Mouse (Mus musculus): ENCODE data around the gene Taf10. TPM values are rescaled to one million over a fixed set of nuclear protein-coding genes. Genes with fewer than 3 reads are reported as not detected.
A peak's percentile ranks its signal among the peaks of the same experiment; 100 is the strongest.

Gene Taf10
- 100 to 1,000 TPM; 161 to 175 TPM for total RNA-seq (2021)
- long read RNA-seq, experiment 1, full-length matches to known transcripts = 71 of 88 reads
- long read RNA-seq, experiment 1, partial matches to known transcripts = 2 of 88 reads
- long read RNA-seq, experiment 1, other reads (novel, unspliced or antisense) = 15 of 88 reads
- long read RNA-seq, experiment 2, full-length matches to known transcripts = 88 of 94 reads
- long read RNA-seq, experiment 2, partial matches to known transcripts = 3 of 94 reads
- long read RNA-seq, experiment 2, other reads (novel, unspliced or antisense) = 3 of 94 reads

DNA sequence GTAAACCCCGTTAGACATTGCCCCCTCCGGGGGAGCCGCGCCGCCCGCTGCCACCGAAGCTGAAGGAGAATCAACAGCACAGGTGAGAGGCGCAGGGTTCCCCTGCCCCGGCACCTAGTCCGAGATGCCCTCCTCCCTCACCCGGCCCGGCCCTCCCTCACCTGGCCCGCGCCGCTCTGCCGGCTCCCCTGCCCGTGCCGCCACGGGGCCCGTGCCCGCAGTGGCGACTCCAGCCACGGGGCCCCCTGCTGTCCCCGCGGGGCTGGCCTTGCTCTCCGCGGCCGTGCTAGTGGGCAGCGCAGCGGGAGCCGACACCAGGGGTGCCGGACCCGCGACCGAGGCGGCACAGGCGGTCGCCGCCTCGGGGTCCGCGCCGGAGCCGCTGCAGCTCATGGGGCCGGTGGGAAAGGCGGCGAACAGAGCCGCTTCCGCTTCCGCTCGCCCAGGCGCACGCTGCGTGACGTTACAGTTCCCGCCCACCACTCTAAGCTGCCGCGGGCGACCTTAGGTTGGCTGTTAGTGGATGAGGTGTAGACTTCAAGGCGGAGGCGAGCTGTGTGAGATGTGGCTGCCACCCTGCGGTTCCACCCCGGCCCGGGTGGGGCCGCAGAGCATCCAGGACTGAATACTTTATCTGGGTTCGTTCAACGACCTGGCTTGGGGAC is at the start of gene Taf10:
TSS of gene Taf10 (minus strand) at position 436 of the 665 bp plus-strand sequence.
- peak; percentile 69 to 73 for DNase-seq (ENCODE audit: low spot score in 2 of 2)

GRCm38 (mm10) chr7:105793701-105794100 is 49.5 kb upstream of the Taf10 start:
- no peak for DNase-seq (ENCODE audit: low spot score in 2 of 2)

- DNase-seq (ENCODE audit: low spot score in 2 of 2) = no peak
Measured at GRCm38 (mm10) chr7:105791147-105791546, 47.0 kb upstream of the Taf10 start.

DNA sequence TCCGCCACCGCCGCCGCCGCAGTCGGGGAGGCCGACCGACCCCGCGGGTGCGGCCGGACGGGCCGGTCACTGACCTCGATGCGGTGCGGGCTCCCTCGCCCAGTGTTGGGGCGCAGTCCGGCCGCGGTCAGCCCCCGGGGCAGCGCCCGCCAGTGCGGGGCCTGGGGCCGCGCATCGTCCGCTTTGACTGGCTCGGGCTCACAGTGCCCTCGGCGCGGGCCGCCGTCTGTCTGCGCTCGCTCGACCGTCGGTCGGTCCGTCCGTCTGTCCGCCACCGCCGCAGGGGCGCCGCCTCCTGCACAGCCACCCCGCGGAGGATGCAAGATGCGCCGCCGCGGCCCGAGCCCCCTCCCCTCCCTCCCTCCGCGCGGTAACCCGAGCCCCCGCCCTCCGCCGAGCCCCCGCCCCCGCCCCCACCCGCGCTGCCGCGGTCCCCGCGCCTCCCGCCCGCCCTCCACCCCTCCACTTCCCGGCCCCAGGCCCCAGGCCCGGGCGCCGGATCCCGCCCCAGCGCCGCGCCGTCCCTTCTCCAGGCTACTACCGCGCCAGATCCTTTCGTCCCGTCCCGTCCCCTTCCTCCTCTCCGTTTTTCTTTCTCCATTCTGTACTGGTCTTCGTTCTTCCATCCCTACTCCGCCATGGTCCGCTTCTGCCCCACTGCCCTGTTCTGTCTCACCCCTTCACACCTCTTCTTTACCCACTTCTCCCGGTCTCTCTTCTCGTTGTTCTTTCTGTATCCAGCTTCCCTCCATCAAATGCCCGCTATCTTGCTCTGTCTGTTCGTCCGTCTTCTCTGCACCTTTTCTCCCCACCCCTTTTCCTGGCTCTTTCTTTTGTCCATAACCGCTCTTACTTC is 43.4 kb upstream of the Taf10 start, which contains the start of gene Dchs1:
TSS of gene Dchs1 (minus strand) at position 370 of the 856 bp plus-strand sequence.
- no peak for DNase-seq (ENCODE audit: low spot score in 2 of 2)

DNA sequence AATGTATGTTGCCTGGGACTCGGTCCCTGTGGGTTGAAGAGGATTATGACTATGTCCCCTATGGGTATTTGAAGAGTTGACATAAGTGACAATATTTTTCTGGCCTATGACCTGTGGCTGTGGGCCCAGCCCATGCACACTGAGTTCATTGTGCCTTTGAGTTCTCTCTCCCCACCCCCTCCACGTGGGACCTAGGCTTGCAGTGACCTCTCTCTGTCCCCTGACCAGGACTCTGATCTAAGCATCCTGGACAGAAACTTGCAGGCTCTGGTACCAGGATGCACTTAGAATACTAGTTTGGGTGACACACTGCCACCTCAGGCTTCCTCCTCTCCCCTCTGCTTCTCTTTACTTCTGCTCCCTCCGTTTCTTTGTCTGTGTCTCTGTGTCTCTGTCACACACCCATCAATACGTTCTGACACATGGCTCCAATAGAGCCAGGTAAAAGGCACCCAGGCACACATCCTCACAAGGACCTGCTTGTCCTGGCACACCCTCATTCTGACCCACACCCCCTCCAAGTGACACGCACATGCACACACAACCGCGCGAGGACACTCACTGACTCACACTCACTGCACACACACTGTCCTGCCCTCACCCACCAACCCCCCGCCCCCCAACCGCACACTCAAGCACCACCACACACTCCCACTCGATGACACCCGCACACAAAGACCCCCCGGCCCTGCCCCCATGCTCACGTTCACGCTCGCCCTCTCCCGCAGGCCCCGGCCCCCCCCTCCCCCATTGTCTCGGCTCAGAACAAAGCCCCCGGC is 42.5 kb upstream of the Taf10 start:
- no peak for DNase-seq (ENCODE audit: low spot score in 2 of 2)

- DNase-seq (ENCODE audit: low spot score in 2 of 2) = no peak
Measured at GRCm38 (mm10) chr7:105784556-105784955, 40.4 kb upstream of the Taf10 start.

DNA sequence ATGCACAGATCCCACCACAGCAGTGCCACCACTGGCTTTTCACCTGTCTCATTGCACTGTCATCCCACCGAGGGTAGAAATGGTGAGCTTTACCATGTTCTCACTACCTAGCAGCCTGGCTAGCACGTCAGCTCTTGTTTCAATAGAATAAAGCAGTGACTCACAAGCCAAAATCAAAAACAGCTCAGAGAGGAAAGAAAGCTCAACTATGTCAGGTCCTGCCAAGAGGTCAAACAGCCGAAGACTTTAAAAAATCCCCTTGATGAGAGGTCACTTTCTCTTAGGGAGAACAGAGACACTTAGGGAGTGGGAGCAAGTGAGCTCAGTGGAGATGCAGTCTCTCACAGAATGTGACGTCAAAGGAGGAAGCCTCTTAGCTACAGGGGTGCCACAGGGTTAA is 39.7 kb upstream of the Taf10 start:
- DNase-seq (ENCODE audit: low spot score in 2 of 2) = no peak

GRCm38 (mm10) chr7:105778553-105779265 is 34.5 kb upstream of the Taf10 start:
- no peak for DNase-seq (ENCODE audit: low spot score in 2 of 2)

DNA sequence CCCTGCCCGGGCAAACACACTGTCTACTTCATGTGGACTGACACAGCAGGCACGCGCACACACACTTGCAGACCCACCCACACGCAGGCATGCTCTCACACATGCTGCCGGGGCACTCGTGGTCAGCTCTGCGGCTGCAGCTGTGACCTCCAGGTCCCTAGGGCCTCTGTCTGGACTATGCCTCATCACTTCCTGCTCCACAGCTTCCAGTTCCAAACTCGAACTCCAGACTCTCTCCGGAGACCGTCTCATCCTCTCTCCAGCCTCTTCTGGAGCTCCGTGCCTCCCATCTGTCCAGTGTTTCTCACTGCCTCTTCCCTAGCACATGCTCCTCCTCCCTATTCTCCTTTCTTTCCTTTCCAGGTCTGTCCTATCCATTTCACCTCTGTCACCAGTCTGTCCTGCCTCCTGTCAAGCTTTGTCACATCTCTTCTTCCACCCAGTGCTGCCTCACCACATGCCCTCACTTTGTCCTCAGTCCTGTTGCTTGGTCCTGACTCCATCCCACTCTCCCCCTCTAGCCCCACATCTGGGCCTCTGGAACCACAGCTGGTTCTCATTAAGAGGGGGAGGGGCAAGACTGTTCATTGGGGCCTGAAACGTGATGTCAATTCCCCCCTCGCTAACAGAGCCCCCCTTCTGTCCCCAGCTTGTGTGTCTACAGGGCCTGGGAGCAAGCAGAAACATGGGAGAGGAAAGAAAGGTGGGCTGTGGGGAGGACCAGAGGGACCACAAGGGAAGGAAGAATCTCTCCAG is 33.8 kb upstream of the Taf10 start:
- no peak for DNase-seq (ENCODE audit: low spot score in 2 of 2)

GRCm38 (mm10) chr7:105777316-105777715 is 33.2 kb upstream of the Taf10 start:
- no peak for DNase-seq (ENCODE audit: low spot score in 2 of 2)

DNA sequence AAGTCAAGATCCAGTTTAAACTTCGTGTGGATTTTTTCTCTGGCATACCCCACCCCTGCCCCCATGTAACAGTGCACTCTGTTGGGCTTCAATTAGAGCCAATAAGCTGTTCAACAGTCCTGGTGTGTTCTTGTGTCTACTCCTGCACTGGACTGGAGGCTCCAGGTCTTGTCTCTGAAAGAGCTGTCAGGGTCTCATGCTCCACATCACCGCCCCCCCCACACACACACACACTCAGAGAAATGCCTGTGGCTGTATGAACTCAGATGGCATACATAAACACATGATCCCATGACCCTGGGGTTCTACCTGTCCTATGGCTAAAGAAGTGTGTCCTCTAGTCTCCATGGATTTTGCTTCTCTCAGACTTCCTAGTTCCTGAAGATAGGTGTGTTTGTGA is 31.9 kb upstream of the Taf10 start:
- no peak for DNase-seq (ENCODE audit: low spot score in 2 of 2)

- no peak for DNase-seq (ENCODE audit: low spot score in 2 of 2)
Measured at GRCm38 (mm10) chr7:105774661-105775060, 30.5 kb upstream of the Taf10 start.

DNA sequence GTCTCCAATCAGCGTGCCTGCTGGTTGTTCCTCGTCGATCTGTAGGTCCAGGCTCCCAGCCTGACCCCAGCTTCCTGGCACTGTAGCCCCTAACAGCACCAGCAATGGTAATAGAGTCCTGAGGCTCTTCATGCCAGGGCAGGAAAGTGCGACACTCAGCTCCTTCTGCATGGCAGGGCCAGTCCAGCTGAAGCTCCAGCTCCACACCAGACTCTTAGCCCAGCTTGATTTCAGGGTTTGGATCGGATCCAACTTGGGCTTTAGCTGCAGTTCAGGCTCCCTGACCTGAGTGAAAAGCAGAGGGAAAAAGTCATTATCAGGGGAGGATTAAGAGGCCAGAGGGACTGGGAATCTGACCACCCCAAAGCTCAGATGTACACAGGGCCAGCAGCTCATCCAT is 28.9 kb upstream of the Taf10 start:
- no peak for DNase-seq (ENCODE audit: low spot score in 2 of 2)

- DNase-seq (ENCODE audit: low spot score in 2 of 2) = no peak
Measured at GRCm38 (mm10) chr7:105772331-105772730, 28.2 kb upstream of the Taf10 start.

DNA sequence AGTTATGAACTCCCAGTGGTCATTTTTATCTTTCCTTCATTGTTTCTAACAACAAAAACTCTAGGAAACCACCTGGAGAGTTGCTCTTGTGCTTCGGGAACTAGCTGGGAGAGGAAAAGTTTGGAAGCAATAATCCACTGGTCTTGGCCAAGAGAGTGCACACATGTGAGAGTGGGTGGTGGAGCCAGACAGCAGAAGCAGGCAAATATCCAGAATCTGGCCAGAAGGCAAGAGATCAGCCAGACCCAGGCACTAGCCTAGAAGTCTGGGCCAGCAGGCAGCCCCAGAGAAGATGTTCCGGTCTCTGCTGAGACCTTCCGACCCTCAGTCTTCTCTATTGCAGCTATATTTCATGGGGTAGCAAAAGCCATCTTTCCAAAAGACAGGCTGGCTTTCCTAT is 25.8 kb upstream of the Taf10 start:
- no peak for DNase-seq (ENCODE audit: low spot score in 2 of 2)

- DNase-seq (ENCODE audit: low spot score in 2 of 2) = no peak
Measured at GRCm38 (mm10) chr7:105767729-105768165, 23.6 kb upstream of the Taf10 start.

- no peak for DNase-seq (ENCODE audit: low spot score in 2 of 2)
Measured at GRCm38 (mm10) chr7:105764331-105764730, 20.2 kb upstream of the Taf10 start.

- no peak for DNase-seq (ENCODE audit: low spot score in 2 of 2)
Measured at GRCm38 (mm10) chr7:105762517-105763270, 18.5 kb upstream of the Taf10 start.

Measured in adrenal gland, postnatal 4 days (tissue).